Mouse (Mus musculus) neural tube, embryonic 14.5 days (tissue): Measurements from ENCODE around the gene Itgb1bp1. TPM values are rescaled to one million over a fixed set of nuclear protein-coding genes. Genes with fewer than 3 reads are reported as not detected.

Source experiments
- ATAC-seq: fragments of 200-750 bp; cut with Nextera tagmentation; 2 replicates; pipeline ENCODE4 v1.8.0; 2017; ENCODE audit warnings: low read depth, mild to moderate bottlenecking, moderate TSS enrichment, moderate library complexity
- H3K27ac ChIP-seq: fragments of 300-500 bp; sonication (generic); 2 replicates; pipeline ENCODE4 v1.5.1; 2014; ENCODE audit warnings: low read depth, mild to moderate bottlenecking, control low read depth, low read length, moderate library complexity, mixed read lengths
- H3K27me3 ChIP-seq: fragments of 300-500 bp; sonication (generic); 2 replicates; pipeline ENCODE4 v1.6.1; 2014; ENCODE audit warnings: low read length; ENCODE audit not compliant: control insufficient read depth, insufficient read depth
- H3K36me3 ChIP-seq: fragments of 300-500 bp; sonication (generic); 2 replicates; pipeline ENCODE4 v1.6.1; 2014; ENCODE audit warnings: low read length, mixed read lengths; ENCODE audit not compliant: control insufficient read depth, insufficient read depth
- H3K4me1 ChIP-seq: fragments of 300-500 bp; sonication (generic); 2 replicates; pipeline ENCODE4 v1.6.1; 2014; ENCODE audit warnings: low read length; ENCODE audit not compliant: control insufficient read depth, insufficient read depth
- H3K4me2 ChIP-seq: fragments of 300-500 bp; sonication (generic); 2 replicates; pipeline ENCODE4 v1.6.1; 2014; ENCODE audit warnings: mild to moderate bottlenecking, low read depth, low read length, control low read depth
- H3K4me3 ChIP-seq: fragments of 300-500 bp; sonication (generic); 2 replicates; pipeline ENCODE4 v1.5.1; 2014; ENCODE audit warnings: low read depth, low read length, control low read depth, mixed read lengths
- H3K9ac ChIP-seq: fragments of 300-500 bp; sonication (generic); replicated peaks from 2 replicates; pipeline ENCODE4 v1.6.1; 2014; ENCODE audit warnings: low read depth, mild to moderate bottlenecking, control low read depth, low read length, mixed read lengths
- H3K9me3 ChIP-seq: fragments of 300-500 bp; sonication (generic); 2 replicates; pipeline ENCODE4 v1.6.1; 2016; ENCODE audit warnings: low read length; ENCODE audit not compliant: control insufficient read depth
- WGBS: fragments of 180-500 bp; shearing (Covaris S2); extraction: QIAGEN DNeasy Blood & Tissue Kit; methylation state at CpG from one replicate; pipeline ENCODE4 v1.1.7; 2014; 5-methylcytosine and 5-hydroxymethylcytosine counted together
- polyA plus RNA-seq: library from polyadenylated mRNA; unstranded; fragments of >200 nt; fragmentation: Nextera tagmentation; extraction: Ambion mirVana; gene quantifications from 2 replicates; pipeline ENCODE4 v1.2.1, GENCODE M21; 2014

Itgb1bp1 gene
- polyA plus RNA-seq, 1 experiment from 2014 or later = 40.6 TPM

GRCm38 (mm10) chr12:21201485-21202269 is 84.4 kb downstream of the Itgb1bp1 start:
- H3K27ac ChIP-seq = no peak overlapping the region
- H3K9me3 ChIP-seq = no peaks in the 10 kb centered on the region
- peaks cover 3% of the 10 kb centered on the region; the same call in 1 of the 2 replicates for H3K4me1 ChIP-seq
- H3K36me3 ChIP-seq = peaks cover 3% of the 10 kb centered on the region; the same call in 1 of the 2 replicates
- H3K4me3 ChIP-seq = no peak overlapping the region
- 84% methylated on average over 10 of the region's 10 CpGs for WGBS
- no peaks in the 10 kb centered on the region for H3K27me3 ChIP-seq
- ATAC-seq = no peak
- no peak overlapping the region for H3K4me2 ChIP-seq
- H3K9ac ChIP-seq = no peak overlapping the region

GRCm38 (mm10) chr12:21200613-21201012 is 85.5 kb downstream of the Itgb1bp1 start:
- no peak overlapping the region for H3K4me2 ChIP-seq
- H3K9me3 ChIP-seq = no peaks in the 10 kb centered on the region
- no peak overlapping the region for H3K9ac ChIP-seq
- H3K27me3 ChIP-seq = no peaks in the 10 kb centered on the region
- H3K27ac ChIP-seq = no peak overlapping the region
- no peak overlapping the region for H3K4me3 ChIP-seq
- no peaks in the 10 kb centered on the region; the same call in 1 of the 2 replicates for H3K36me3 ChIP-seq
- no peak for ATAC-seq
- H3K4me1 ChIP-seq = peaks cover 3% of the 10 kb centered on the region; the same call in 1 of the 2 replicates
- WGBS = 92% methylated on average over 8 of the region's 8 CpGs

- Histone ChIP-seq H3K36me3 (no peaks in the 10 kb centered on the region), H3K4me2 (no peak overlapping the region), H3K27me3 (no peaks in the 10 kb centered on the region), H3K4me3 (no peak overlapping the region), H3K4me1 (no peaks in the 10 kb centered on the region), H3K27ac (no peak overlapping the region), H3K9ac (no peak overlapping the region), H3K9me3 (no peaks in the 10 kb centered on the region)
- WGBS = 89% methylated on average over 4 of the region's 4 CpGs
- ATAC-seq = no peak
Observed at GRCm38 (mm10) chr12:21196420-21196819, 89.7 kb downstream of the Itgb1bp1 start.

DNA sequence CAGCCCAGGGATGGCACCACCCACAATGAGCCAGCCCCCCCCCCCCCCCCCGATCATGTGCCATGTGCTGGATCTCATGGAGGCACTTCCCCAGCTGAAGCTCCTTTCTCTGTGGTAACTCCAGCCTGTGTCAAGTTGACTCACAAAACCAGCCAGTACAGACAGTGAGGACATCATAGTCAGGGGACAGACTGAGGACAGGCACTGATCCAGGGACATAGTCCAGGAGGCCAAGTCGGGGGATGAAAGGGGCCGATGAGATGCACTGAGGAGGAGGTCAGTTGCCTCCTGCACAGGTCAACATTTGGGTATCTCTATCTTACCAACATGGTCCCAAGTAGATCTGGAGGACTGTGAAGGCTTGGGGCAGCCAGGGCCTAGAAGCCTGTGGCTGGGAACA is 90.6 kb downstream of the Itgb1bp1 start:
- no peaks in the 10 kb centered on the region for H3K4me1 ChIP-seq
- H3K9ac ChIP-seq = no peak overlapping the region
- no peak overlapping the region for H3K4me2 ChIP-seq
- H3K27ac ChIP-seq = no peak overlapping the region
- no peak for ATAC-seq
- no peaks in the 10 kb centered on the region for H3K27me3 ChIP-seq
- WGBS = 94% methylated on average over 3 of the region's 3 CpGs
- H3K36me3 ChIP-seq = no peaks in the 10 kb centered on the region
- H3K4me3 ChIP-seq = no peak overlapping the region
- no peaks in the 10 kb centered on the region for H3K9me3 ChIP-seq

DNA sequence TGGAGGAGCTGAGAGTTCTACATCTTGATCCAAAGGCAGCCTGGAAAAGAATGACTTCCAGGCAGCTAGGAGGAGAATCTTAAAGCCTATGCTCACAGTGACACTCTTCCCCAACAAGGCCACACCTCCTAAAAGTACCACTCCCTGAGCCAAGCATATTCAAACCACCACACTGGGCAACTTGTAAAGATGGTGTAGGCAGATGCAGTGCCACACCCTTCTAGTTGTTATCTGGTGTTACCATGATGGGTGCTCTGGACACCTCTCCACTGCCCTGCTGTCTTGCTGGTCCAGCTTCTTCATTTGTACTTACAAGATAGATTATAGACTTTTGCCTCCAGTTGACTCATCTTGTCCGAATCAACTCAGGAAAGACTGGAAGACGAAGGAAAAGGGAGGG is 94.5 kb downstream of the Itgb1bp1 start:
- 91% methylated on average over 2 of the region's 2 CpGs for WGBS
- H3K4me3 ChIP-seq = no peak overlapping the region
- H3K4me1 ChIP-seq = no peaks in the 10 kb centered on the region
- no peaks in the 10 kb centered on the region for H3K9me3 ChIP-seq
- H3K36me3 ChIP-seq = no peaks in the 10 kb centered on the region
- H3K27ac ChIP-seq = no peak overlapping the region
- no peaks in the 10 kb centered on the region for H3K27me3 ChIP-seq
- no peak overlapping the region for H3K4me2 ChIP-seq
- H3K9ac ChIP-seq = no peak overlapping the region
- ATAC-seq = no peak

Other genes with a start within 250 kb of the Itgb1bp1 start
- 90.8 and 95.5 TPM in 2 replicates for gene Cpsf3, start 893 bp downstream of the Itgb1bp1 start, polyA plus RNA-seq
- 26.8 and 34.8 TPM in 2 replicates for gene Iah1, start 30.1 kb upstream of the Itgb1bp1 start, polyA plus RNA-seq
- gene Adam17, start 87.3 kb upstream of the Itgb1bp1 start, polyA plus RNA-seq = 16.8 and 21.4 TPM in 2 replicates
- gene Ywhaq, start 131.4 kb upstream of the Itgb1bp1 start, polyA plus RNA-seq = 1,141 and 1,156 TPM in 2 replicates